Mouse (Mus musculus): ENCODE results near the gene Pola2. TPM values are rescaled to one million over a fixed set of nuclear protein-coding genes. Genes with fewer than 3 reads are reported as not detected.

Gene Pola2
- polyA plus RNA-seq, 1 experiment from 2014 or later = 16.6 TPM

- H3K27ac ChIP-seq (ENCODE audit: low read length) = peak overlapping the region; percentile 80
- 87% methylated on average over 19 of the region's 19 CpGs for WGBS
- no peaks in the 10 kb centered on the region for H3K27me3 ChIP-seq (replicated peaks; ENCODE audit: insufficient read depth, low read length)
- no peak overlapping the region for H3K4me2 ChIP-seq (replicated peaks; ENCODE audit: low read depth, low read length)
- 0 out of 2 replicates have a peak, but pooled peaks cover 3% of the 10 kb centered on the region for H3K36me3 ChIP-seq (ENCODE audit: insufficient read depth, low read length)
- no peak overlapping the region for H3K4me3 ChIP-seq (ENCODE audit: low read depth, low read length)
- 0 out of 2 replicates have a peak, but pooled peaks cover 3% of the 10 kb centered on the region for H3K4me1 ChIP-seq (ENCODE audit: insufficient read depth, low read depth, low read length)
- TF ChIP-seq CTCF (IDR thresholded peaks at IDR 0.05) (no peak), EP300 (IDR thresholded peaks at IDR 0.05) (no peak)
- DNase-seq (ENCODE audit: low spot score) (no peak), ATAC-seq (no peak)
- H3K9ac ChIP-seq (replicated peaks; ENCODE audit: low read depth) = no peak overlapping the region
- no peaks in the 10 kb centered on the region for H3K9me3 ChIP-seq (ENCODE audit: low read length)
Observed at GRCm38 (mm10) chr19:5953201-5953770, 10.7 kb downstream of the Pola2 start.

- H3K27ac ChIP-seq (ENCODE audit: low read length) = peak overlapping the region; percentile 80
- H3K9ac ChIP-seq (replicated peaks; ENCODE audit: low read depth) = no peak overlapping the region
- H3K4me1 ChIP-seq (ENCODE audit: insufficient read depth, low read depth, low read length) = 0 out of 2 replicates have a peak, but pooled peaks cover 3% of the 10 kb centered on the region
- TF ChIP-seq EP300 (IDR thresholded peaks at IDR 0.05) = peak; percentile 98
- no peak for TF ChIP-seq CTCF (IDR thresholded peaks at IDR 0.05)
- WGBS = 57% methylated on average over 13 of the region's 13 CpGs
- H3K4me3 ChIP-seq (ENCODE audit: low read depth, low read length) = no peak overlapping the region
- H3K27me3 ChIP-seq (replicated peaks; ENCODE audit: insufficient read depth, low read length) = no peaks in the 10 kb centered on the region
- H3K4me2 ChIP-seq (replicated peaks; ENCODE audit: low read depth, low read length) = no peak overlapping the region; the same call in 1 of the 2 replicates
- H3K9me3 ChIP-seq (ENCODE audit: low read length) = no peaks in the 10 kb centered on the region
- ATAC-seq (peak; percentile 86), DNase-seq (ENCODE audit: low spot score) (peak; percentile 90)
- 0 out of 2 replicates have a peak, but pooled peaks cover 3% of the 10 kb centered on the region for H3K36me3 ChIP-seq (ENCODE audit: insufficient read depth, low read length)
Observed at GRCm38 (mm10) chr19:5952071-5952691, 11.8 kb downstream of the Pola2 start.

- H3K4me3 ChIP-seq (ENCODE audit: low read depth, low read length) = no peak overlapping the region
- H3K27ac ChIP-seq (ENCODE audit: low read length) = peak overlapping the region; percentile 43; the same call in 1 of the 2 replicates
- no peak overlapping the region; the same call in 1 of the 2 replicates for H3K4me2 ChIP-seq (replicated peaks; ENCODE audit: low read depth, low read length)
- 0 out of 2 replicates have a peak, but pooled peaks cover 3% of the 10 kb centered on the region for H3K36me3 ChIP-seq (ENCODE audit: insufficient read depth, low read length)
- TF ChIP-seq EP300 (IDR thresholded peaks at IDR 0.05) (no peak), CTCF (IDR thresholded peaks at IDR 0.05) (no peak)
- H3K27me3 ChIP-seq (replicated peaks; ENCODE audit: insufficient read depth, low read length) = no peaks in the 10 kb centered on the region
- no peaks in the 10 kb centered on the region for H3K9me3 ChIP-seq (ENCODE audit: low read length)
- H3K9ac ChIP-seq (replicated peaks; ENCODE audit: low read depth) = no peak overlapping the region
- 80% methylated on average over 16 of the region's 16 CpGs for WGBS
- DNase-seq (ENCODE audit: low spot score) (no peak), ATAC-seq (no peak)
- H3K4me1 ChIP-seq (ENCODE audit: insufficient read depth, low read depth, low read length) = peaks cover 5% of the 10 kb centered on the region
Observed at GRCm38 (mm10) chr19:5951631-5952030, 12.4 kb downstream of the Pola2 start.

- Histone ChIP-seq H3K4me3 (ENCODE audit: low read depth, low read length) (no peak overlapping the region), H3K27ac (ENCODE audit: low read length) (no peak overlapping the region), H3K9ac (replicated peaks; ENCODE audit: low read depth) (no peak overlapping the region), H3K36me3 (ENCODE audit: insufficient read depth, low read length) (0 out of 2 replicates have a peak, but pooled peaks cover 3% of the 10 kb centered on the region), H3K27me3 (replicated peaks; ENCODE audit: insufficient read depth, low read length) (no peaks in the 10 kb centered on the region), H3K9me3 (ENCODE audit: low read length) (no peaks in the 10 kb centered on the region), H3K4me2 (replicated peaks; ENCODE audit: low read depth, low read length) (no peak overlapping the region), H3K4me1 (ENCODE audit: insufficient read depth, low read depth, low read length) (peaks cover 16% of the 10 kb centered on the region)
- WGBS = 90% methylated on average over 11 of the region's 11 CpGs
- ATAC-seq = no peak
- DNase-seq (ENCODE audit: low spot score) = no peak
- no peak for TF ChIP-seq EP300 (IDR thresholded peaks at IDR 0.05)
- TF ChIP-seq CTCF (IDR thresholded peaks at IDR 0.05) = no peak
Observed at GRCm38 (mm10) chr19:5950218-5950617, 13.8 kb downstream of the Pola2 start.

GRCm38 (mm10) chr19:5945891-5946290, 18.1 kb downstream of the Pola2 start:
- ATAC-seq = peak; percentile 17; the same call in 1 of the 2 replicates
- Histone ChIP-seq H3K36me3 (ENCODE audit: insufficient read depth, low read length) (0 out of 2 replicates have a peak, but pooled peaks cover 3% of the 10 kb centered on the region), H3K4me1 (ENCODE audit: insufficient read depth, low read depth, low read length) (peaks cover 29% of the 10 kb centered on the region), H3K27me3 (replicated peaks; ENCODE audit: insufficient read depth, low read length) (no peaks in the 10 kb centered on the region), H3K9me3 (ENCODE audit: low read length) (no peaks in the 10 kb centered on the region), H3K27ac (ENCODE audit: low read length) (peak overlapping the region; percentile 78), H3K4me3 (ENCODE audit: low read depth, low read length) (no peak overlapping the region), H3K4me2 (replicated peaks; ENCODE audit: low read depth, low read length) (peak overlapping the region; percentile 17; the same call in 1 of the 2 replicates), H3K9ac (replicated peaks; ENCODE audit: low read depth) (no peak overlapping the region)
- WGBS = 20% methylated on average over 8 of the region's 8 CpGs
- peak; percentile 66 for DNase-seq (ENCODE audit: low spot score)
- TF ChIP-seq EP300 (IDR thresholded peaks at IDR 0.05) (peak; percentile 27; the same call in 1 of the 2 replicates), CTCF (IDR thresholded peaks at IDR 0.05) (no peak)

- peaks cover 31% of the 10 kb centered on the region for H3K4me1 ChIP-seq (ENCODE audit: insufficient read depth, low read depth, low read length)
- H3K4me2 ChIP-seq (replicated peaks; ENCODE audit: low read depth, low read length) = peak overlapping the region; percentile 14; the same call in 1 of the 2 replicates
- peak; percentile 15; the same call in 1 of the 2 replicates for TF ChIP-seq CTCF (IDR thresholded peaks at IDR 0.05)
- TF ChIP-seq EP300 (IDR thresholded peaks at IDR 0.05) = peak; percentile 67; the same call in 1 of the 2 replicates
- no peak overlapping the region for H3K4me3 ChIP-seq (ENCODE audit: low read depth, low read length)
- H3K27me3 ChIP-seq (replicated peaks; ENCODE audit: insufficient read depth, low read length) = no peaks in the 10 kb centered on the region
- H3K36me3 ChIP-seq (ENCODE audit: insufficient read depth, low read length) = 0 out of 2 replicates have a peak, but pooled peaks cover 3% of the 10 kb centered on the region
- peak; percentile 88 for ATAC-seq
- H3K27ac ChIP-seq (ENCODE audit: low read length) = peak overlapping the region; percentile 78
- H3K9me3 ChIP-seq (ENCODE audit: low read length) = no peaks in the 10 kb centered on the region
- peak; percentile 95 for DNase-seq (ENCODE audit: low spot score)
- no peak overlapping the region for H3K9ac ChIP-seq (replicated peaks; ENCODE audit: low read depth)
- 35% methylated on average over 7 of the region's 7 CpGs for WGBS
Observed at GRCm38 (mm10) chr19:5945027-5945426, 19.0 kb downstream of the Pola2 start.

All from lung, postnatal 0 days (tissue).